In the genomic region with DNA sequence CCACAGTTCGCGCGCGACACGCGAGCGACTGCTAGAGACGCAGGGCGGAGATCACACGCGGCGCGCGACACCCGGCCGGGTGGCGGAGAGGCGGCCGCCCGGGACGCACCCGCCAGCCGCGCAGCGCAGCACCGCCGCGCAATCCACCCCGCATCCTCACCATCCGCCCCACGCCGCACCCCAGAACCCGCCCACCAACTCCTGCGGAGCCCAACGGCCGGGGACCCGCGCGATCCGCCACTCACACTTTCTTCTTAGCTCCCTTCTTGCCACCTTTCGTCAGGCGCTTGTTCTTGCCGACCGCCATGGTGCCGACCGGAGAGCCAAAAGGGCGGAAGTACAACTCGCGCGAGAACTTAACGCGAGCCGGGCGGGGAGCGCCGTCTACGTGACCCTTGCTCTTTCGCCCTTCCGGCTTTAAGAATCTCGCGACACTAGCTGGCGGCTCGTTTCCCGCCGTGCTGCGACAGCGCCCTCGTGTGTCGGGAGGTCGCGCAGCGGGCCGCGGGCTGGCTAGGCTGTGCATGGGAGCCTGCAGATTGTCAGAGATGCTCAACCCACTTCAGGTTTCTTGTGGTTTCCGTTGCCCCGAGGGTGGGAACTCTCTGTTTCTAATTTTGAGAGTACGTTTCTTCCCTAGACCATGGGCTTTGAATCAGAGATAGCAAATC, we compare ENCODE assay signal across 8 mouse cellular contexts. TPM values are rescaled to one million over a fixed set of nuclear protein-coding genes. Genes with fewer than 3 reads are reported as not detected.
DNase-seq lines count a peak whose midpoint lies in the region; ATAC-seq and TF ChIP-seq lines count a peak whose summit lies in the region.

A gene (minus strand): TSS at position 440 of the 671 bp plus-strand sequence.

- TF ChIP-seq EP300 in MEL (IDR thresholded peaks at IDR 0.05; ENCODE audit: low read depth in 1 of 2, low read length in 2 of 2): no peak; a peak in 1 of 4 replicates

- no peaks in the 10 kb centered on the region for H3K27me3 ChIP-seq in MEL (ENCODE audit: control insufficient read depth in 1 of 2, insufficient read depth in 2 of 2, low read length in 2 of 2)
- no peaks in the 10 kb centered on the region for H3K27me3 ChIP-seq in cerebellum, adult 2 months (ENCODE audit: control insufficient read depth, insufficient read depth, low read length)
- H3K27me3 ChIP-seq in forebrain, postnatal 0 days (ENCODE audit: insufficient read depth, low read length): no peaks in the 10 kb centered on the region
- no peaks in the 10 kb centered on the region for H3K27me3 ChIP-seq in lung, embryonic 15.5 days

- H3K4me3 ChIP-seq in MEL (ENCODE audit: control insufficient read depth in 1 of 2, insufficient read depth in 1 of 2, low read depth in 2 of 2, low read length in 2 of 2): peak within 1 kb of the TSS; percentile 64 to 95
- peak within 1 kb of the TSS; percentile 86 for H3K4me3 ChIP-seq in cerebellum, adult 2 months (replicated peaks; ENCODE audit: insufficient read depth, low read depth, low read length)
- H3K4me3 ChIP-seq in forebrain, postnatal 0 days (ENCODE audit: low read depth, low read length): peak within 1 kb of the TSS; percentile 93
- H3K4me3 ChIP-seq in lung, embryonic 15.5 days: peak within 1 kb of the TSS; percentile 96

- H3K9me3 ChIP-seq in MEL (replicated peaks; ENCODE audit: insufficient read depth, low read length): no peaks in the 10 kb centered on the region
- H3K9me3 ChIP-seq in forebrain, postnatal 0 days (ENCODE audit: low read length): no peaks in the 10 kb centered on the region
- no peaks in the 10 kb centered on the region for H3K9me3 ChIP-seq in lung, embryonic 15.5 days

- peaks cover 0 to 15% of the 10 kb centered on the region in 2 experiments; a peak in 2 of 4 replicates for H3K4me1 ChIP-seq in MEL (ENCODE audit: control insufficient read depth in 1 of 2, insufficient read depth in 2 of 2, low read length in 2 of 2)
- no peaks in the 10 kb centered on the region for H3K4me1 ChIP-seq in cerebellum, adult 2 months (ENCODE audit: control insufficient read depth, insufficient read depth, low read length)
- H3K4me1 ChIP-seq in forebrain, postnatal 0 days (ENCODE audit: insufficient read depth): peaks cover 9% of the 10 kb centered on the region; the same call in 1 of the 2 replicates
- peaks cover 14% of the 10 kb centered on the region for H3K4me1 ChIP-seq in lung, embryonic 15.5 days

- peak; percentile 70 to 90; a peak in 2 of 4 replicates for TF ChIP-seq POLR2A in MEL (IDR thresholded peaks at IDR 0.05; ENCODE audit: control insufficient read depth in 1 of 2, insufficient read depth in 1 of 2, low read depth in 1 of 2, low read length in 2 of 2, poor library complexity in 1 of 2)
- TF ChIP-seq POLR2A in cerebellum, adult 2 months (IDR thresholded peaks at IDR 0.05; ENCODE audit: borderline replicate concordance, insufficient read depth, low read length): peak; percentile 85

- DNase-seq in MEL (ENCODE audit: low read depth, low spot score): peak; percentile 98
- peak; percentile 97 to 100 for DNase-seq in cerebellum, adult 2 months
- DNase-seq in forebrain, postnatal 0 days: peak; percentile 99
- peak; percentile 99 for DNase-seq in heart, postnatal 4 days
- peak; percentile 96 to 99 for DNase-seq in layer of hippocampus, adult 8-10 months (ENCODE audit: low spot score in 2 of 2)
- DNase-seq in ovary, adult 18-20 months (ENCODE audit: low spot score): peak; percentile 94
- peak; percentile 99 for DNase-seq in thymus, postnatal 0 days (ENCODE audit: low spot score)

- TF ChIP-seq CTCF in MEL (IDR thresholded peaks at IDR 0.05 in 2 of 3, conservative IDR thresholded peaks at IDR 0.05 in 1 of 3; ENCODE audit: control insufficient read depth in 1 of 3, insufficient read depth in 1 of 3, low read depth in 2 of 3, low read length in 3 of 3, poor library complexity in 1 of 3, severe bottlenecking in 1 of 3): peak; percentile 77 to 96 (median 94)
- peak; percentile 91 for TF ChIP-seq CTCF in cerebellum, adult 2 months (IDR thresholded peaks at IDR 0.05; ENCODE audit: borderline replicate concordance, insufficient read depth, low read depth, low read length)
- peak; percentile 97 for TF ChIP-seq CTCF in forebrain, postnatal 0 days (IDR thresholded peaks at IDR 0.05; ENCODE audit: low read depth)

- H3K9ac ChIP-seq in MEL (ENCODE audit: control insufficient read depth, low read depth, low read length, poor library complexity, severe bottlenecking): peak within 1 kb of the TSS; percentile 97
- peak within 1 kb of the TSS; percentile 96 for H3K9ac ChIP-seq in forebrain, postnatal 0 days
- H3K9ac ChIP-seq in lung, embryonic 15.5 days: peak within 1 kb of the TSS; percentile 94

- TF ChIP-seq RAD21 in MEL (IDR thresholded peaks at IDR 0.05; ENCODE audit: low read depth, low read length): no peak

- peak within 1 kb of the TSS; percentile 83 for H3K27ac ChIP-seq in MEL (ENCODE audit: control insufficient read depth, low read depth, low read length)
- H3K27ac ChIP-seq in cerebellum, adult 2 months (ENCODE audit: insufficient read depth, low read length): 0 out of 2 replicates have a peak within 1 kb of the TSS, but pooled peaks have one; percentile 14
- peak within 1 kb of the TSS; percentile 92 for H3K27ac ChIP-seq in forebrain, postnatal 0 days (ENCODE audit: low read depth, low read length)
- peak within 1 kb of the TSS; percentile 84 for H3K27ac ChIP-seq in lung, embryonic 15.5 days

- peak within 1 kb of the TSS; percentile 75 for H3K4me2 ChIP-seq in forebrain, postnatal 0 days (ENCODE audit: low read depth)
- H3K4me2 ChIP-seq in lung, embryonic 15.5 days: peak within 1 kb of the TSS; percentile 80

- H3K79me2 ChIP-seq in MEL (ENCODE audit: control insufficient read depth, insufficient read depth, low read length, poor library complexity): peaks cover 32% of the 10 kb centered on the region

- WGBS in cerebellum, adult 2 months: under 1% methylated on average over 73 of the region's 77 CpGs
- 1% methylated on average over 77 of the region's 77 CpGs for WGBS in forebrain, postnatal 0 days
- under 1% methylated on average over 64 of the region's 77 CpGs for WGBS in lung, embryonic 15.5 days

- peak; percentile 97 for ATAC-seq in forebrain, postnatal 0 days
- peak; percentile 96 for ATAC-seq in lung, embryonic 15.5 days (ENCODE audit: borderline replicate concordance, extremely low read depth, low FRiP score, low TSS enrichment)

- peaks cover 27 to 29% of the 10 kb centered on the region in 2 experiments for H3K36me3 ChIP-seq in MEL (ENCODE audit: control insufficient read depth in 1 of 2, insufficient read depth in 2 of 2, low read length in 2 of 2)
- H3K36me3 ChIP-seq in forebrain, postnatal 0 days (ENCODE audit: insufficient read depth): peaks cover 31% of the 10 kb centered on the region
- H3K36me3 ChIP-seq in lung, embryonic 15.5 days: peaks cover 36% of the 10 kb centered on the region

TF ChIP-seq in MEL, 35 proteins besides CTCF, POLR2A, EP300 and RAD21 (continues in another document):
- no peak for TF ChIP-seq MAZ (IDR thresholded peaks at IDR 0.05; ENCODE audit: low read depth, low read length)
- peak; percentile 85 for TF ChIP-seq MAX (IDR thresholded peaks at IDR 0.05; ENCODE audit: low read length)
- peak; percentile 84 for TF ChIP-seq KAT2A (conservative IDR thresholded peaks at IDR 0.05; ENCODE audit: low read depth, low read length)
- no peak for TF ChIP-seq ZC3H11A (IDR thresholded peaks at IDR 0.05; ENCODE audit: low read depth, low read length)
- no peak for TF ChIP-seq UBTF (IDR thresholded peaks at IDR 0.05; ENCODE audit: borderline replicate concordance, insufficient read depth, low read depth, low read length)
- TF ChIP-seq TBP (IDR thresholded peaks at IDR 0.05; ENCODE audit: low read depth, low read length): peak; percentile 96
- TF ChIP-seq JUND (IDR thresholded peaks at IDR 0.05; ENCODE audit: low read depth, low read length): no peak
- TF ChIP-seq NELFE (IDR thresholded peaks at IDR 0.05; ENCODE audit: low read depth, low read length): peak; percentile 87
- TF ChIP-seq NRF1 (IDR thresholded peaks at IDR 0.05; ENCODE audit: insufficient read depth, low read depth, low read length, poor library complexity, severe bottlenecking): no peak
- no peak for TF ChIP-seq GATA1 (IDR thresholded peaks at IDR 0.05; ENCODE audit: low read depth, low read length)
- no peak; the same call in 1 of the 2 replicates for TF ChIP-seq ETS1 (IDR thresholded peaks at IDR 0.05; ENCODE audit: low read depth, low read length)
- TF ChIP-seq CHD2 (IDR thresholded peaks at IDR 0.05; ENCODE audit: low read length): peak; percentile 98
- peak; percentile 83 for TF ChIP-seq MXI1 (IDR thresholded peaks at IDR 0.05; ENCODE audit: low read depth, low read length)
- no peak for TF ChIP-seq USF2 (IDR thresholded peaks at IDR 0.05; ENCODE audit: borderline replicate concordance in 1 of 2, insufficient read depth in 1 of 2, low read depth in 1 of 2, low read length in 2 of 2)
- no peak for TF ChIP-seq MEF2A (IDR thresholded peaks at IDR 0.05; ENCODE audit: extremely low read depth, insufficient replicate concordance, low read depth, low read length, poor library complexity, severe bottlenecking)
- no peak for TF ChIP-seq BHLHE40 (IDR thresholded peaks at IDR 0.05; ENCODE audit: borderline replicate concordance, low read depth, low read length)
- TF ChIP-seq MYB (IDR thresholded peaks at IDR 0.05; ENCODE audit: low read depth, low read length): no peak
- TF ChIP-seq MYC (IDR thresholded peaks at IDR 0.05; ENCODE audit: low read depth, low read length): peak; percentile 95
- no peak; the same call in 1 of the 2 replicates for TF ChIP-seq SMC3 (IDR thresholded peaks at IDR 0.05; ENCODE audit: low read depth, low read length)
- peak; percentile 82 for TF ChIP-seq E2F4 (IDR thresholded peaks at IDR 0.05; ENCODE audit: borderline replicate concordance, low read depth, low read length)
- peak; percentile 68; the same call in 1 of the 2 replicates for TF ChIP-seq POLR2AphosphoS2 (IDR thresholded peaks at IDR 0.05; ENCODE audit: low read length)
- TF ChIP-seq SIN3A (IDR thresholded peaks at IDR 0.05; ENCODE audit: low read length): peak; percentile 78; the same call in 1 of the 2 replicates

RNA-seq across cellular contexts. Expression of the gene that starts here (rescaled TPM):
- total RNA-seq in MEL (2012; rRNA removed): 2,397 and 2,507 TPM in 2 replicates
- 1,000 to 10,000 TPM in 1 of 2 experiments, not detected in 1; 1,198 TPM for polyA plus RNA-seq in MEL (2012; ENCODE audit: insufficient read depth in 1 of 2, insufficient read length in 2 of 2, low read depth in 1 of 2, low replicate concordance in 2 of 2, missing spikeins in 1 of 2)
- polyA plus RNA-seq in cerebellum, adult 2 months (2012; rRNA removed): 581 and 638 TPM in 2 replicates
- 996 and 1,231 TPM in 2 replicates for total RNA-seq in forebrain, postnatal 0 days (2014; rRNA removed)
- 709 and 888 TPM in 2 replicates for polyA plus RNA-seq in forebrain, postnatal 0 days (2015; fragmentation: Nextera tagmentation; extraction: Ambion mirVana)
- 100 to 1,000 TPM; 752 to 761 TPM for total RNA-seq in heart, postnatal 4 days (2021)
- 100 to 1,000 TPM; 396 to 524 (median 465) TPM for total RNA-seq in layer of hippocampus, adult 8-10 months (2022)
- polyA plus RNA-seq in lung, embryonic 15.5 days (2015; fragmentation: Nextera tagmentation; extraction: Ambion mirVana): 1,266 and 1,287 TPM in 2 replicates
- polyA plus RNA-seq in thymus, postnatal 0 days (2015; fragmentation: Nextera tagmentation; extraction: Ambion mirVana): 2,095 and 2,119 TPM in 2 replicates

Comparison
In these comparisons a context has a peak if more than half of its experiments do, and no peak if none do; other contexts are left out.
1. Peak in every context shown above with its lines: DNase-seq, ATAC-seq, H3K4me3 ChIP-seq and H3K27ac ChIP-seq.
2. H3K27ac ChIP-seq: peak in every context shown above with its lines; median percentile 92 in forebrain, postnatal 0 days; 84 in lung, embryonic 15.5 days; 83 in MEL; 14 in cerebellum, adult 2 months.